Mouse (Mus musculus) heart, embryonic 16.5 days (tissue): ENCODE results near the gene Fam50b. TPM values are rescaled to one million over a fixed set of nuclear protein-coding genes. Genes with fewer than 3 reads are reported as not detected.
A peak's percentile ranks its signal among the peaks of the same experiment; 100 is the strongest.

Experiments used
- ATAC-seq: fragments of 200-750 bp; cut with Nextera tagmentation; replicated peaks from 2 replicates; pipeline ENCODE4 v1.8.0; 2017; ENCODE audit warnings: moderate number of reproducible peaks; ENCODE audit not compliant: insufficient read depth, low FRiP score; ENCODE audit errors: extremely low read depth
- H3K27ac ChIP-seq: fragments of 300-500 bp; sonication (generic); 2 replicates; pipeline ENCODE4 v1.5.1; 2014; ENCODE audit warnings: mild to moderate bottlenecking, low read length, control low read depth, moderate library complexity
- H3K27me3 ChIP-seq: fragments of 300-500 bp; sonication (generic); 2 replicates; pipeline ENCODE4 v1.6.1; 2014; ENCODE audit warnings: low read length, mixed read lengths; ENCODE audit not compliant: control insufficient read depth, insufficient read depth
- H3K36me3 ChIP-seq: fragments of 300-500 bp; sonication (generic); 2 replicates; pipeline ENCODE4 v1.6.1; 2014; ENCODE audit not compliant: control insufficient read depth, insufficient read depth
- H3K4me1 ChIP-seq: fragments of 300-500 bp; sonication (generic); 2 replicates; pipeline ENCODE4 v1.6.1; 2014; ENCODE audit warnings: low read length, mixed read lengths; ENCODE audit not compliant: control insufficient read depth, insufficient read depth
- H3K4me2 ChIP-seq: fragments of 300-500 bp; sonication (generic); 2 replicates; pipeline ENCODE4 v1.6.1; 2014; ENCODE audit warnings: low read depth, mild to moderate bottlenecking, control low read depth, low read length
- H3K4me3 ChIP-seq: fragments of 300-500 bp; sonication (generic); 2 replicates; pipeline ENCODE4 v1.5.1; 2014; ENCODE audit warnings: mild to moderate bottlenecking, control low read depth, low read length
- H3K9ac ChIP-seq: fragments of 300-500 bp; sonication (generic); 2 replicates; pipeline ENCODE4 v1.6.1; 2014; ENCODE audit warnings: low read length, control low read depth
- H3K9me3 ChIP-seq: fragments of 300-500 bp; sonication (generic); replicated peaks from 2 replicates; pipeline ENCODE4 v1.6.1; 2016; ENCODE audit warnings: low read length; ENCODE audit not compliant: control insufficient read depth
- WGBS: fragments of 180-500 bp; shearing (Covaris S2); extraction: QIAGEN DNeasy Blood & Tissue Kit; methylation state at CpG from one replicate; pipeline ENCODE4 v1.1.7; 2014; 5-methylcytosine and 5-hydroxymethylcytosine counted together
- polyA plus RNA-seq: library from polyadenylated mRNA; unstranded; fragments of >200 nt; fragmentation: Nextera tagmentation; extraction: Ambion mirVana; gene quantifications from 2 replicates; pipeline ENCODE4 v1.2.1, GENCODE M21; 2015

Fam50b gene
- polyA plus RNA-seq, 1 experiment from 2014 or later = not detected

- Histone ChIP-seq H3K4me1 (peaks cover 5% of the 10 kb centered on the region), H3K27me3 (no peaks in the 10 kb centered on the region), H3K36me3 (no peaks in the 10 kb centered on the region), H3K4me3 (no peak overlapping the region), H3K9me3 (no peaks in the 10 kb centered on the region), H3K4me2 (no peak overlapping the region), H3K27ac (no peak overlapping the region), H3K9ac (no peak overlapping the region)
- 89% methylated on average over 3 of the region's 3 CpGs for WGBS
- no peak for ATAC-seq
Measured at GRCm38 (mm10) chr13:34704835-34705234, 29.8 kb upstream of the Fam50b start.

DNA sequence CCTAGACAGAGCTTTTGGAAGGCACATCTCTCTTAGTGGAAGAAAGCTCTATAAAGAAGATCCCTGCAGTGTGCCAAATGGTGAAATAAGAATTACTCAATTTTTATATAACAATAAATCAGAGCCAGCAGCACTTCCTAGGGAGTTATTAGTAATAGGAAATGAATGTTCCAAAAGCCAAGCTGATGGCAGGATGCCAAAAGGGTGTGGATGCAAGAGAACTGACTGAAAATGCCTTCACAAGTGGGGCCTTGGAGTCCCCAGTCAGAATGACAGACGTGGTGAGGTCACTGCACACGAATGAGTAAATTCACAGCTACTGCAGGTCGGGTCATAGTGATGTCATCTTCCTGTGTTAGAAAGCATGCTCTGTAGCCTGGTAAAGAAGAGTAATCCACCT lies 25.7 kb upstream of the Fam50b start:
- H3K9me3 ChIP-seq = no peaks in the 10 kb centered on the region
- H3K27ac ChIP-seq = peak overlapping the region; percentile 76
- peaks cover 5% of the 10 kb centered on the region for H3K4me1 ChIP-seq
- H3K4me2 ChIP-seq = no peak overlapping the region
- no peaks in the 10 kb centered on the region for H3K27me3 ChIP-seq
- no peaks in the 10 kb centered on the region for H3K36me3 ChIP-seq
- 11% methylated on average over 3 of the region's 3 CpGs for WGBS
- ATAC-seq = peak; percentile 83
- H3K9ac ChIP-seq = no peak overlapping the region
- H3K4me3 ChIP-seq = no peak overlapping the region

DNA sequence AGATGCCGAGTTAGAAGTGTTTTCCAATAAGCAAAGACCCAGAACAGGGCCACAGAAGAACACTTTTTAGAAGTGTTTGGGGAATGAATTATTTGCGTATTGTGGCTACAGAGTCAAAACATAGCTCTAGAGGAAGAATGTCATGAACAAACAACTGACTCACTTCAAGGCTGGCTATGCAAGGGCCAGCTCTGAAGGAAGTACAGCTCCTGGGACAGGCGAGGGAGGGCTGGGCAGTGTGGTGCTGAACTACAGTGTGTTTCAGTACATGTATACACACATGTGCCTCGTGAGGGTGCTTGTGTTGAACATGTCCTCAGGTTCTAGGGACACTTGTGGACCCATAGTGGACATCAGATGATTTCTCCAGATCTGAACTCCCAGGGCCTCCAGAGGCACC lies 25.1 kb upstream of the Fam50b start:
- no peak overlapping the region for H3K9ac ChIP-seq
- ATAC-seq = no peak
- WGBS = 83% methylated on average over 4 of the region's 4 CpGs

GRCm38 (mm10) chr13:34711410-34711809 lies 23.2 kb upstream of the Fam50b start:
- Histone ChIP-seq H3K9ac (no peak overlapping the region), H3K4me2 (no peak overlapping the region), H3K9me3 (no peaks in the 10 kb centered on the region), H3K27me3 (no peaks in the 10 kb centered on the region), H3K4me1 (peaks cover 8% of the 10 kb centered on the region), H3K27ac (no peak overlapping the region), H3K36me3 (no peaks in the 10 kb centered on the region), H3K4me3 (no peak overlapping the region)
- no peak for ATAC-seq
- WGBS = 71% methylated on average over 4 of the region's 4 CpGs

More for the DNA sequence above, 25.1 kb upstream of the Fam50b start:
- Histone ChIP-seq H3K27me3 (no peaks in the 10 kb centered on the region), H3K4me1 (peaks cover 5% of the 10 kb centered on the region), H3K4me3 (no peak overlapping the region), H3K9me3 (no peaks in the 10 kb centered on the region), H3K27ac (peak overlapping the region; percentile 76), H3K36me3 (no peaks in the 10 kb centered on the region), H3K4me2 (no peak overlapping the region)

DNA sequence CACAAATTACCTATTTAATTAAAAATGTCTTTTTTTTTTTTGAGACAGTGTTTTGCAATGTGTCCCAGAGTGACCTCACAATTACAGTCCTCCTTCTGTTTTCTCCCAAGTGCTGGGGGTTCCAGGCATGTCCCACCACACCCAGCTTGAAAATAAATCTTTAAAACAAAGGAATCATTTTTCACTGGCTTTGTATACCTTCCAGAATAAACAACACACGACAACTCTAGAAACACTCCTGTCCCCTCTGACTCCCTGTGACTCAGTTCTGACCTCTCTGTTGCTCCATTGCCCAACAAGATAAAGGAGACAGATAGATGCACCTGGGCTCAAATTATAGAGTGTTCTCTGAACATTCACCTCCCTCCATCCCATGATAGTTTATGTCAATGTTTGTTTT lies 21.8 kb upstream of the Fam50b start:
- ATAC-seq = no peak
- H3K9ac ChIP-seq = no peak overlapping the region
- no peak overlapping the region for H3K27ac ChIP-seq
- WGBS = 37% methylated on average over 1 of the region's 1 CpGs
- H3K4me3 ChIP-seq = no peak overlapping the region
- no peak overlapping the region for H3K4me2 ChIP-seq
- H3K27me3 ChIP-seq = no peaks in the 10 kb centered on the region
- peaks cover 8% of the 10 kb centered on the region for H3K4me1 ChIP-seq
- no peaks in the 10 kb centered on the region for H3K36me3 ChIP-seq
- no peaks in the 10 kb centered on the region for H3K9me3 ChIP-seq

GRCm38 (mm10) chr13:34715437-34715838 lies 19.2 kb upstream of the Fam50b start:
- Histone ChIP-seq H3K27me3 (no peaks in the 10 kb centered on the region), H3K27ac (no peak overlapping the region)
- peak; percentile 41; the same call in 1 of the 2 replicates for ATAC-seq

DNA sequence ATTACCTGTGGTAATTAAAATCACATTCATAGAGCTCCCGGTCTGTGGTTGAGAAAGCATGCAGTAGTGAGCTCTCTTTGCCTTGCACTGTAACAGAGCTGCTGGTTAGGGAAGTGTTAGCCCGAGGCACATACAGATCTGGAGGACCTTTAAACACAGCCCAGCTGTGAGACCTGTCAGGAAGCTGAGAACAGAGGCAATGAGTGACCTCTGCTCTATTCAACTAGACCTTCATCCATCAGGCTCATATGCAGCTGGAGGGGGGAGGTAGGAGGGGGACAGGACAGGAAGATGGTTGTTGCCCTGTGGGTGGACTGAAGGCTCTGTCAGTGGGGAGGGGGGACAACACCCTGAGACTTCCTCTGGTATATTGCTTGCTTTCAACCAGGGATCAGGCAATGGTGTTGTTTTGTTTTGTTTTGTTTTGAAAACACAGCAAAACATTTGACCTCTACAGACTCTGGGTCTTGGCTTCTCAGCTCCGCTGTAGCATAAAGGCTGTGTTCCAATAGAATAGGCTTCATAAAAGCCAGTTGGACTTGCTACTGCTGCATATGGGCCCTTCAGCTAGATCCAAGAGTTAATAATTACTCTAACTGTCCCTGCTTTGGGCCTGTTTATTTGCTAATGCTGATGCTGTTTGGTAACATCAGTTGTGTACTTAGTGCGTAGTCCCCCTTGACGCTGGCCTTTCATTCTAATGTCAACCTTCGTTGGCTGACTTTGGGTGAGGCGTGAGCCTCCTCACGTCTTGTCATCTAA lies 9.6 kb upstream of the Fam50b start:
- Histone ChIP-seq H3K4me3 (no peak overlapping the region), H3K27ac (peak overlapping the region; percentile 82), H3K36me3 (no peaks in the 10 kb centered on the region), H3K4me1 (peaks cover 16% of the 10 kb centered on the region), H3K9me3 (0 out of 2 replicates have a peak, but pooled peaks cover 3% of the 10 kb centered on the region), H3K27me3 (no peaks in the 10 kb centered on the region), H3K9ac (no peak overlapping the region), H3K4me2 (no peak overlapping the region)
- no peak for ATAC-seq
- 61% methylated on average over 8 of the region's 8 CpGs for WGBS

More at GRCm38 (mm10) chr13:34715437-34715838, 19.2 kb upstream of the Fam50b start:
- Histone ChIP-seq H3K9ac (no peak overlapping the region), H3K4me1 (peaks cover 3% of the 10 kb centered on the region; the same call in 1 of the 2 replicates), H3K36me3 (no peaks in the 10 kb centered on the region), H3K4me3 (no peak overlapping the region), H3K4me2 (no peak overlapping the region), H3K9me3 (no peaks in the 10 kb centered on the region)
- 37% methylated on average over 7 of the region's 7 CpGs for WGBS

- peak; percentile 85 for ATAC-seq
- no peaks in the 10 kb centered on the region for H3K36me3 ChIP-seq
- H3K9me3 ChIP-seq = 0 out of 2 replicates have a peak, but pooled peaks cover 3% of the 10 kb centered on the region
- H3K4me1 ChIP-seq = peaks cover 16% of the 10 kb centered on the region
- H3K4me3 ChIP-seq = peak overlapping the region; percentile 34
- peak overlapping the region; percentile 65 for H3K4me2 ChIP-seq
- H3K9ac ChIP-seq = peak overlapping the region; percentile 52
- 6% methylated on average over 9 of the region's 9 CpGs for WGBS
- no peaks in the 10 kb centered on the region for H3K27me3 ChIP-seq
- H3K27ac ChIP-seq = peak overlapping the region; percentile 82
Measured at GRCm38 (mm10) chr13:34725800-34726476, 8.7 kb upstream of the Fam50b start.

GRCm38 (mm10) chr13:34726477-34726805 lies 8.2 kb upstream of the Fam50b start:
- Histone ChIP-seq H3K27ac (peak overlapping the region; percentile 82), H3K9ac (peak overlapping the region; percentile 52), H3K36me3 (no peaks in the 10 kb centered on the region), H3K4me1 (peaks cover 16% of the 10 kb centered on the region), H3K9me3 (0 out of 2 replicates have a peak, but pooled peaks cover 3% of the 10 kb centered on the region), H3K27me3 (no peaks in the 10 kb centered on the region), H3K4me3 (peak overlapping the region; percentile 34), H3K4me2 (peak overlapping the region; percentile 65)
- WGBS = 15% methylated on average over 8 of the region's 8 CpGs
- ATAC-seq = peak; percentile 68
